Mouse (Mus musculus): ENCODE results near the gene Mpdu1. TPM values are rescaled to one million over a fixed set of nuclear protein-coding genes. Genes with fewer than 3 reads are reported as not detected.

The Mpdu1 gene
- total and polyA plus RNA-seq, 3 experiments, result 110 to 210 (median 210) TPM

GRCm38 (mm10) chr11:69679144-69679543 is 16.7 kb upstream of the Mpdu1 start:
- Histone ChIP-seq H3K36me3 (replicated peaks in 1 of 2; ENCODE audit: control insufficient read depth in 1 of 2, insufficient read depth in 1 of 2, low read length in 1 of 2) (peaks cover 47 to 59% of the 10 kb centered on the region in 2 experiments), H3K4me1 (ENCODE audit: control insufficient read depth in 1 of 2, insufficient read depth in 2 of 2) (peaks cover 0 to 55% of the 10 kb centered on the region in 2 experiments; a peak in 2 of 4 replicates), H3K4me3 (replicated peaks in 1 of 3; ENCODE audit: low read depth in 2 of 3, low read length in 2 of 3, poor library complexity in 1 of 3) (no peak overlapping the region), H3K27me3 (replicated peaks) (no peaks in the 10 kb centered on the region), H3K79me2 (replicated peaks; ENCODE audit: control insufficient read depth, extremely low read depth, insufficient read depth, poor library complexity, severe bottlenecking) (peaks cover 43% of the 10 kb centered on the region), H3K9ac (ENCODE audit: insufficient read depth, low read depth) (no peak overlapping the region), H3K4me2 (ENCODE audit: insufficient read depth, low read depth, poor library complexity, severe bottlenecking) (no peak overlapping the region; the same call in 1 of the 2 replicates), H3K27ac (ENCODE audit: insufficient read depth, low read depth) (no peak overlapping the region), H3K9me3 (replicated peaks; ENCODE audit: low read length) (no peaks in the 10 kb centered on the region)
- DNase-seq (ENCODE audit: extremely low read depth), result no peak
- dilution Hi-C loops (cut with MboI; ENCODE audit: extremely low pct_ligation_motif_present, extremely low pct_unique_long_range_greater_than_20kb, low sequenced_read_pairs) (no loop called here), in situ Hi-C loops (cut with MboI; ENCODE audit: low pct_ligation_motif_present, low pct_unique_long_range_greater_than_20kb, low sequenced_read_pairs) (no loop called here)
- TF ChIP-seq PAX5 (IDR thresholded peaks at IDR 0.05; ENCODE audit: low read length), result no peak

GRCm38 (mm10) chr11:69672211-69672706 is 9.8 kb upstream of the Mpdu1 start, which contains the start of gene Eif4a1:
Gene Eif4a1, minus strand, starts transcription at chr11:69672423.
- peaks cover 57% of the 10 kb centered on the region for H3K79me2 ChIP-seq (replicated peaks; ENCODE audit: control insufficient read depth, extremely low read depth, insufficient read depth, poor library complexity, severe bottlenecking)
- no peaks in the 10 kb centered on the region for H3K9me3 ChIP-seq (replicated peaks; ENCODE audit: low read length)
- H3K4me3 ChIP-seq (replicated peaks in 1 of 3; ENCODE audit: low read depth in 2 of 3, low read length in 2 of 3, poor library complexity in 1 of 3), result peak within 1 kb of the TSS; percentile 74 to 94 (median 75)
- peak within 1 kb of the TSS; percentile 99 for H3K9ac ChIP-seq (ENCODE audit: insufficient read depth, low read depth)
- H3K4me1 ChIP-seq (ENCODE audit: control insufficient read depth in 1 of 2, insufficient read depth in 2 of 2), result peaks cover 8 to 61% of the 10 kb centered on the region in 2 experiments; a peak in 3 of 4 replicates
- H3K36me3 ChIP-seq (replicated peaks in 1 of 2; ENCODE audit: control insufficient read depth in 1 of 2, insufficient read depth in 1 of 2, low read length in 1 of 2), result peaks cover 70 to 86% of the 10 kb centered on the region in 2 experiments
- TF ChIP-seq JUND (conservative IDR thresholded peaks at IDR 0.05; ENCODE audit: low read depth, low read length) (no peak), JUN (IDR thresholded peaks at IDR 0.05; ENCODE audit: insufficient read depth, low read depth, low read length) (no peak), MAZ (IDR thresholded peaks at IDR 0.05; ENCODE audit: low read depth, low read length) (no peak), TBP (conservative IDR thresholded peaks at IDR 0.05; ENCODE audit: low read depth, low read length) (peak; percentile 99), MAX (IDR thresholded peaks at IDR 0.05; ENCODE audit: low read length) (peak; percentile 100), HCFC1 (IDR thresholded peaks at IDR 0.05; ENCODE audit: low read depth, low read length) (peak; percentile 87), POLR2AphosphoS2 (IDR thresholded peaks at IDR 0.05; ENCODE audit: low read depth, low read length) (peak; percentile 100), BHLHE40 (IDR thresholded peaks at IDR 0.05; ENCODE audit: low read depth, low read length) (peak; percentile 100), E2F4 (IDR thresholded peaks at IDR 0.05; ENCODE audit: insufficient replicate concordance, low read depth, low read length) (peak; percentile 71; the same call in 1 of the 2 replicates), USF2 (conservative IDR thresholded peaks at IDR 0.05; ENCODE audit: low read depth, low read length) (peak; percentile 91), ETS1 (conservative IDR thresholded peaks at IDR 0.05; ENCODE audit: low read depth, low read length) (peak; percentile 65), POLR2A (IDR thresholded peaks at IDR 0.05; ENCODE audit: low read depth, low read length) (peak; percentile 100), EP300 (IDR thresholded peaks at IDR 0.05; ENCODE audit: low read length) (no peak), KAT2A (IDR thresholded peaks at IDR 0.05; ENCODE audit: insufficient replicate concordance, low read length) (peak; percentile 73; the same call in 1 of the 2 replicates), CHD2 (IDR thresholded peaks at IDR 0.05; ENCODE audit: low read length) (peak; percentile 96), ELF1 (IDR thresholded peaks at IDR 0.05; ENCODE audit: low read depth, low read length) (peak; percentile 98), MEF2A (IDR thresholded peaks at IDR 0.05; ENCODE audit: borderline replicate concordance, low read depth, low read length) (no peak), CTCF (conservative IDR thresholded peaks at IDR 0.05 in 1 of 2, IDR thresholded peaks at IDR 0.05 in 1 of 2; ENCODE audit: low read depth in 2 of 2, low read length in 2 of 2) (no peak), MYC (IDR thresholded peaks at IDR 0.05; ENCODE audit: low read depth, low read length) (peak; percentile 100), MXI1 (IDR thresholded peaks at IDR 0.05; ENCODE audit: low read depth, low read length) (peak; percentile 95), NRF1 (IDR thresholded peaks at IDR 0.05; ENCODE audit: low read depth, low read length) (peak; percentile 72), ZMIZ1 (IDR thresholded peaks at IDR 0.05; ENCODE audit: low read depth, low read length) (peak; percentile 99), TCF12 (IDR thresholded peaks at IDR 0.05; ENCODE audit: low read depth, low read length) (peak; percentile 90), SIN3A (IDR thresholded peaks at IDR 0.05; ENCODE audit: low read length) (peak; percentile 87), ZC3H11A (IDR thresholded peaks at IDR 0.05; ENCODE audit: low read depth, low read length) (no peak), NELFE (IDR thresholded peaks at IDR 0.05; ENCODE audit: low read depth, low read length) (peak; percentile 100), PAX5 (IDR thresholded peaks at IDR 0.05; ENCODE audit: low read length) (no peak), IRF4 (IDR thresholded peaks at IDR 0.05; ENCODE audit: low read depth, low read length) (peak; percentile 14; the same call in 1 of the 2 replicates), USF1 (IDR thresholded peaks at IDR 0.05; ENCODE audit: low read depth, low read length) (peak; percentile 94)
- dilution Hi-C loops (cut with MboI; ENCODE audit: extremely low pct_ligation_motif_present, extremely low pct_unique_long_range_greater_than_20kb, low sequenced_read_pairs), result no loop called here
- no peaks in the 10 kb centered on the region for H3K27me3 ChIP-seq (replicated peaks)
- DNase-seq (ENCODE audit: extremely low read depth), result peak; percentile 100
- in situ Hi-C loops (cut with MboI; ENCODE audit: low pct_ligation_motif_present, low pct_unique_long_range_greater_than_20kb, low sequenced_read_pairs), result no loop called here
- peak within 1 kb of the TSS; percentile 88 for H3K27ac ChIP-seq (ENCODE audit: insufficient read depth, low read depth)
- peak within 1 kb of the TSS; percentile 95 for H3K4me2 ChIP-seq (ENCODE audit: insufficient read depth, low read depth, poor library complexity, severe bottlenecking)

Measured in CH12.LX (cell line).